Mouse (Mus musculus) brain, adult 2 months (tissue): ENCODE measurements at regions not wholly inside any gene's neighbourhood (a gene's known extent, or its start where the extent isn't known, plus 50 kb on each side); places are given as distances from the start of the nearest gene placed in this dataset.

Source experiments
- DNase-seq: peaks from one replicate; pipeline ENCODE4 v3.0.0; 2011; ENCODE audit warnings: low read depth, low spot score

- DNase-seq: peak; percentile 47
Measured at GRCm38 (mm10) chr7:123059718-123060337, 63.9 kb upstream of the Tnrc6a start.

GRCm38 (mm10) chr7:123063264-123064011, 60.2 kb upstream of the Tnrc6a start:
- peak; percentile 44 for DNase-seq

DNA sequence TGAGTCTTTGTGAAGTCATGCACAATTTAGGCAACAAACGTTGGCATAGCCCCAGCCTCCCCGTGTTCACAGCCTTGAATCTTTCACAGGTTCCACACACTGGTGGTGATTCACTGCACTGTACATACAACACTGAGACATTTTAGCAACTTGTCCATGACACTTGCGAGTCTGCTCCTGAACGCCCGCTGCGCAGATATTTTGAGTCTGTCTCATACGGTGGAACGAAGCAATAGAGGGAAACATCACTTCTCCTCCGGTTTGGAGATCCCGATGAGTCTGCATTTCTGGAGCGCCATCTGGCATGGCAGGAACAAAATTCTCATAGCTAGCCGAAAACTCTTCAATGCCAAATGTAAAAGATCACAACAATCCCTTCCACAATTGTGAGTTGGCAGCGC, 57.7 kb upstream of the Tnrc6a start:
- peak; percentile 96 for DNase-seq

DNA sequence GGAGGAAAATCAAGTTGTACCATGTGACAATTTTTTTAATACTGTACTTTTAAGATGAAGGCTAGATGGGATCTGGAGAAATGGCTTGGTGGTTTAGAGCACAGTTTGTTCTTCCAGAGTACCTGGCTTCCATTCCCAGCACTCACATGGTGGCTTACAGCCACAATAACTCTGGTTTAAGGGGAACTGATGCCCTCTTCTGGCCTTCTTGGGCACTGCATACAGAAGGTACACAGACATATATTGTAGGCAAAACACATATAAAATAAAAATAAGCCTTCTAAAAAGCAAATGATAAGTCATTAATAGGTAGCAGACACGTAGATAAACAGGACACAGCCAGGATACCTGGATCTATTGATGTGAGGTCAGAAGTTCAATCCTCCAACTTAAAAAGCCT, 56.3 kb upstream of the Tnrc6a start:
- no peak for DNase-seq

DNA sequence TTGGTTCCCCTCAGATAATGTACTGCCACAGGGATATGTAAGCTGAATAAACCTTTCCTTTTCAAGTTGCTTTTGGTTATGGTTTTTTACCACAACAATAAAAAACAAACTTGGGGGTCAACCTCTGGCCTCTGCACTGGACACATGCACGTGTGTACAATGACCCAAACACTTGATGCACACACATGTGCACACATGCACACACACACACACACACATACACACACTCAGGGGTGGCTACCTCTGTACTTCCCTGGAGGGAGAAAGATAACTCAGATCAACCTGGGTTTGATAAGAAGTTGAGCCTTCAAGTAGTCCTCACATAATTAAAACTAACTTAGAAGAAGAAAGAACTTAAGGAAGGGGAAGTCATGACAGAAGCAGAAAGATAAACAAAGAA, 55.4 kb upstream of the Tnrc6a start:
- DNase-seq: no peak

- peak; percentile 75 for DNase-seq
Measured at GRCm38 (mm10) chr7:123068715-123069273, 54.9 kb upstream of the Tnrc6a start.

GRCm38 (mm10) chr7:123069280-123069679, 54.4 kb upstream of the Tnrc6a start:
- DNase-seq: peak; percentile 68

DNA sequence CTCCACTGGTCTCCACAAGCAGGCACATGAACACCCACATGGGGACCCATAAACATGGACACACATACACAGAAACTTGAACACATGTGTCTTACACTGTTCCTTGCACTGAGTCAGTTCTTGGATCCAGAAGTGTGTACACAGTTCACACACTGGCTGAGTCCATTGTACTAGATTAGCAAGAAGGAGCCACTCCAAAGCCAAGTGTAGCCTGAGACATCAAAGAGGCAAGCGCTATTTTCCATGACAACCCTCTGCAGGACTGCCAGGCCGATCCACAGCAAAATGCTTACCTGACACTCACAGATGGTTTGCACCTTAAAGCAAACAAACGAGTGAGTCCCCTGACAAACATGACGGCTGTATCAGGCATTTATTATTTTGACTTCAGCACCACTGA, 52.8 kb upstream of the Tnrc6a start:
- DNase-seq: no peak
